Comparison of ENCODE assay signal across 17 mouse cellular contexts in genomic region chr14:95865676-95866416, GRCm38 (mm10). TPM values are rescaled to one million over a fixed set of nuclear protein-coding genes. Genes with fewer than 3 reads are reported as not detected.
DNase-seq lines count a peak whose midpoint lies in the region; ATAC-seq lines count a peak whose summit lies in the region.
"Had no signal": no experiment of that assay in that cellular context is flagged by ENCODE, and none has a peak within 500 bp of the region (broad histone marks: within the 10 kb centered on the region; RNA-seq: fewer than 3 reads in every experiment).

No protein-coding gene starts in this region.

- no peak overlapping the region for H3K4me3 ChIP-seq in forebrain, embryonic 14.5 days (ENCODE audit: low read depth, low read length)
- no peak overlapping the region for H3K4me3 ChIP-seq in midbrain, embryonic 16.5 days (ENCODE audit: low read depth, low read length)
- H3K4me3 ChIP-seq: limb, embryonic 13.5 days had no signal

- peaks cover 4% of the 10 kb centered on the region; the same call in 1 of the 2 replicates for H3K4me1 ChIP-seq in forebrain, embryonic 14.5 days (ENCODE audit: control insufficient read depth, insufficient read depth, low read length)
- H3K4me1 ChIP-seq in midbrain, embryonic 16.5 days (ENCODE audit: control insufficient read depth, insufficient read depth, low read length) = no peaks in the 10 kb centered on the region
- H3K4me1 ChIP-seq: limb, embryonic 13.5 days had no signal

- no peaks in the 10 kb centered on the region for H3K9me3 ChIP-seq in forebrain, embryonic 14.5 days (replicated peaks; ENCODE audit: control insufficient read depth, low read length)
- no peaks in the 10 kb centered on the region for H3K9me3 ChIP-seq in midbrain, embryonic 16.5 days (replicated peaks; ENCODE audit: control insufficient read depth, low read length, poor library complexity, severe bottlenecking)
- H3K9me3 ChIP-seq: limb, embryonic 13.5 days had no signal

- 20% methylated on average over 7 of the region's 7 CpGs for WGBS in forebrain, embryonic 14.5 days
- 38% methylated on average over 7 of the region's 7 CpGs for WGBS in midbrain, embryonic 16.5 days

- no peak overlapping the region for H3K27ac ChIP-seq in forebrain, embryonic 14.5 days (ENCODE audit: low read depth, low read length)
- H3K27ac ChIP-seq in midbrain, embryonic 16.5 days (ENCODE audit: low read length) = no peak overlapping the region
- H3K27ac ChIP-seq: limb, embryonic 13.5 days had no signal

- ATAC-seq in cerebellum, adult (ENCODE audit: insufficient number of reproducible peaks, low FRiP score, low TSS enrichment) = peak; percentile 26; the same call in 1 of the 2 replicates
- peak; percentile 94 for ATAC-seq in forebrain, embryonic 14.5 days
- ATAC-seq in midbrain, embryonic 16.5 days = peak; percentile 75; the same call in 1 of the 2 replicates
- ATAC-seq in monocyte, adult 5-6 weeks (replicated peaks; ENCODE audit: insufficient number of reproducible peaks, low FRiP score, low TSS enrichment, poor library complexity, severe bottlenecking) = no peak

- H3K27me3 ChIP-seq in forebrain, embryonic 14.5 days (replicated peaks; ENCODE audit: control insufficient read depth, insufficient read depth, low read length) = no peaks in the 10 kb centered on the region
- no peaks in the 10 kb centered on the region for H3K27me3 ChIP-seq in midbrain, embryonic 16.5 days (ENCODE audit: control insufficient read depth, insufficient read depth, low read depth, low read length)
- H3K27me3 ChIP-seq: limb, embryonic 13.5 days had no signal

- H3K36me3 ChIP-seq in forebrain, embryonic 14.5 days (ENCODE audit: control insufficient read depth, insufficient read depth, low read length) = no peaks in the 10 kb centered on the region
- no peaks in the 10 kb centered on the region for H3K36me3 ChIP-seq in midbrain, embryonic 16.5 days (ENCODE audit: control insufficient read depth, insufficient read depth, low read length)
- H3K36me3 ChIP-seq: limb, embryonic 13.5 days had no signal

- no peak for DNase-seq in cerebellum, adult 8-10 months
- peak; percentile 74 for DNase-seq in Muller cell, postnatal 12 days (ENCODE audit: inconsistent ontology term)
- peak; percentile 78 for DNase-seq in forebrain, embryonic 14.5 days (ENCODE audit: low spot score)
- no peak for DNase-seq in heart, adult 11 months
- DNase-seq in frontal cortex, postnatal 25 days (ENCODE audit: low spot score in 2 of 2) = no peak
- DNase-seq: adrenal gland, postnatal 25 days; gastrocnemius, postnatal 25 days; kidney, adult 2 months; lung, adult 18-20 months; spleen, adult 18-20 months had no signal

- H3K9ac ChIP-seq in forebrain, embryonic 14.5 days (ENCODE audit: low read length) = no peak overlapping the region
- H3K9ac ChIP-seq in midbrain, embryonic 16.5 days (ENCODE audit: low read depth, low read length) = no peak overlapping the region
- H3K9ac ChIP-seq: limb, embryonic 13.5 days had no signal

- H3K4me2 ChIP-seq in forebrain, embryonic 14.5 days (ENCODE audit: low read length) = no peak overlapping the region
- H3K4me2 ChIP-seq in midbrain, embryonic 16.5 days (ENCODE audit: low read length) = no peak overlapping the region
- H3K4me2 ChIP-seq: limb, embryonic 13.5 days had no signal

RNA-seq across cellular contexts. Expression of gene 4921530L21Rik, which starts 15.2 kb away (rescaled TPM):
- polyA plus RNA-seq in forebrain, embryonic 14.5 days (2014; fragmentation: Nextera tagmentation; extraction: Ambion mirVana) = not detected in 2 replicates
- polyA plus RNA-seq in midbrain, embryonic 16.5 days (2015; fragmentation: Nextera tagmentation; extraction: Ambion mirVana) = not detected in 2 replicates
- total RNA-seq in monocyte, adult 5-6 weeks (2017) = not detected in 3 replicates
- total RNA-seq: adrenal gland, postnatal 25 days; gastrocnemius, postnatal 25 days; layer of hippocampus, adult 18-20 months; megakaryocyte-erythroid progenitor cell, adult 5-6 weeks had no signal
- polyA plus RNA-seq: heart, postnatal 0 days; kidney, adult 2 months; limb, embryonic 13.5 days had no signal

Comparison
In these comparisons a context has a peak if more than half of its experiments do, and no peak if none do; other contexts are left out.
1. DNase-seq: peak in Muller cell, postnatal 12 days (single experiment) and forebrain, embryonic 14.5 days (single experiment); none in cerebellum, adult 8-10 months (single experiment), heart, adult 11 months (single experiment) and frontal cortex, postnatal 25 days (0 of 2).